Mouse (Mus musculus): ENCODE results near the gene Scd1.

Gene Scd1

DNA sequence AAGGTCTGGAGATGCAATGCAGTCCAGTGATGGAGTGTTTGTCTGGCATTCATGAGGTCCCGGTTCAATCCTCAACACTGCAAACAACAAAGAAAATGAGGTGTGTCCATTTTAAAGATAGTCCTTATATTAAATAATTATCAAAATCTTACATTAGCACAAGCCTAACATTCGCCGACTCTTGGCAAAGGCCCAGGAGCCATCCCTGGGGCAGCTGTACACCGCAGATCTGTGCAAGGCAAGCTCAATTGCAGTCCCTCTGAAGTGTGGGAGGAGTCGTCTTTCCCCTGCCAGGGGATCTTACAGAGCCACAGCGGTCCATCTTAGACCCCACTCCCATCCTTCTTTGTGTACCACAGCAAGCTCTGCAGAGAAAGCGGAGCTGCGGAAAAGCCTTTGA is 49.0 kb downstream of the Scd1 start:
- no peak for DNase-seq

DNA sequence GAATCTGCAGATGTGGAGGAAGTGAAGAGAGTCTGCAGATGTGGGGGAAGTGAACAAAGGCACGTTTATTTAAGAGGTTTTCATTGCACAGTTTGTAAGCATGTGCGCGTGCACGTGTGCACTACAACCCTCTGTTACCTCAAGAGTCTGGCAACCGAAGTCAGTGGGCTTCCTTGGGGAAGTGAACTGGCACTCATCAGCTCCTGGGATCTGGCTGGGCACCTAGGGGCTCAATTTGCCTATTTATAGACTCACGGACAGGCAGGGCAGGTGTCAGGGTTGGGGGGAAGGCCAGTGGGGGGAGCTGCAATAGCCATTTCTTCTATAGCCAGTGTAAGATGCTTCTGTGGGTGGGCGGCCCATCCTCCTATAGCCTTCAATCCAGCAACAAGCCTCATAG is 55.9 kb downstream of the Scd1 start:
- no peak for DNase-seq

DNA sequence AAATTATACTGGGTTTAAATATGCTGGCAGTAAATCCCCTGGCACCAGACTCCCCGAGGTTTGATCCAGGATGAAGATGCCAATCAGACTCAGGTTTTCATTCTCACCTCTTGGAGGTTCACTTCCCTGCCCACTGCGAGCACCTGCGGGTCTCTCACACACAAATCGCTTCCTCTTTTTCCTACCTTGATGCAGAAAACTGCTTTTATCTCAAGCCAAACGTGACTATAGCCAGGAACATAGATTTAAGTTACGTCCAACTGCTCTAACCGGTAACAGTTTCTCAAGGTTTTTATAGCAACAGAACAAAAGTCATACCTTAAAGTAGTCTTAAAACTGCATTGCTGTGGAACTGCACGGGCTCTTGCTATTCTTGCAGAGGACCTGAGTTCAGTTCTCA is 58.0 kb downstream of the Scd1 start:
- no peak for DNase-seq

Data from thymus, postnatal 36 days (tissue).